Mouse (Mus musculus) lung, postnatal 0 days (tissue): Measurements from ENCODE around the gene Srarp.

Experiments used
- CTCF ChIP-seq: IDR thresholded peaks from 2 replicates; pipeline ENCODE4 v1.5.1; 2016; ENCODE audit warnings: antibody characterized with exemption, mild to moderate bottlenecking
- EP300 ChIP-seq: IDR thresholded peaks from 2 replicates; pipeline ENCODE4 v1.6.1; 2016; ENCODE audit warnings: antibody characterized with exemption, mild to moderate bottlenecking, control low read depth

- TF ChIP-seq EP300 = no peak
- TF ChIP-seq CTCF = no peak
These were observed 12.0 kb downstream of the Srarp start for GRCm38 (mm10) chr4:141423691-141424431.
